Mouse (Mus musculus) small intestine, adult 2 months (tissue): ENCODE measurements around the gene Slc25a11.

ENCODE experiments used
- CTCF ChIP-seq: fragments of 200-500 bp; IDR thresholded peaks from 2 replicates; pipeline ENCODE4 v1.5.1; 2012; ENCODE audit warnings: low read depth, mild to moderate bottlenecking, control low read depth, inconsistent platforms, low read length, moderate library complexity, mixed read lengths; ENCODE audit not compliant: insufficient replicate concordance, insufficient read length; ENCODE audit errors: extremely low read depth
- POLR2A ChIP-seq: fragments of 200-500 bp; IDR thresholded peaks from 2 replicates; pipeline ENCODE4 v1.6.1; 2012; ENCODE audit warnings: low read depth, mild to moderate bottlenecking, control low read depth, inconsistent platforms, low read length, moderate library complexity

- TF ChIP-seq POLR2A (no peak), CTCF (no peak)
These were observed 3.3 kb upstream of the Slc25a11 start for GRCm38 (mm10) chr11:70650322-70651175.
